Mouse (Mus musculus): ENCODE data around the gene Pon2. TPM values are rescaled to one million over a fixed set of nuclear protein-coding genes. Genes with fewer than 3 reads are reported as not detected.
"Not testable (repeated sequence)": the region's sequence is repeated elsewhere in the genome, so short reads cannot be mapped to it uniquely, and the experiment has no call there.

Pon2 gene
- 10 to 100 TPM; 30.9 to 43.6 TPM for total RNA-seq (2021)
- long read RNA-seq, experiment 1, transcript Pon2-201 (9 exons, 2,409 nt) = major isoform, 75 of 89 reads
- long read RNA-seq, experiment 1, partial matches to known transcripts = 8 of 89 reads
- long read RNA-seq, experiment 1, other reads (novel, unspliced or antisense) = 6 of 89 reads
- long read RNA-seq, experiment 2, transcript Pon2-201 (9 exons, 2,409 nt) = major isoform, 14 of 16 reads
- long read RNA-seq, experiment 2, partial matches to known transcripts = 0 of 16 reads
- long read RNA-seq, experiment 2, other reads (novel, unspliced or antisense) = 2 of 16 reads

- peak; percentile 91 to 93 for DNase-seq
Observed at GRCm38 (mm10) chr6:5298092-5298554, at the start of gene Pon2. Gene Pon2 (minus strand): TSS chr6:5298455.

- DNase-seq = peak in 1 of 2 experiments; percentile 5
Observed at GRCm38 (mm10) chr6:5344255-5344654, 46.0 kb upstream of the Pon2 start.

- not testable (repeated sequence) for DNase-seq
Observed at GRCm38 (mm10) chr6:5339283-5339682, 41.0 kb upstream of the Pon2 start.

- DNase-seq = not testable (repeated sequence)
Observed at GRCm38 (mm10) chr6:5338781-5339180, 40.5 kb upstream of the Pon2 start.

- not testable (repeated sequence) for DNase-seq
Observed at GRCm38 (mm10) chr6:5336016-5336415, 37.8 kb upstream of the Pon2 start.

GRCm38 (mm10) chr6:5334021-5334420 lies 35.8 kb upstream of the Pon2 start:
- no peak for DNase-seq

- no peak for DNase-seq
Observed at GRCm38 (mm10) chr6:5332560-5333150, 34.4 kb upstream of the Pon2 start.

- no peak for DNase-seq
Observed at GRCm38 (mm10) chr6:5325122-5325521, 26.9 kb upstream of the Pon2 start.

GRCm38 (mm10) chr6:5324101-5324500 lies 25.8 kb upstream of the Pon2 start:
- DNase-seq = not testable (repeated sequence)

GRCm38 (mm10) chr6:5316630-5317029 lies 18.4 kb upstream of the Pon2 start:
- no peak for DNase-seq

- no peak for DNase-seq
Observed at GRCm38 (mm10) chr6:5315053-5315759, 17.0 kb upstream of the Pon2 start.

GRCm38 (mm10) chr6:5313951-5314590 lies 15.8 kb upstream of the Pon2 start:
- no peak for DNase-seq

- no peak for DNase-seq
Observed at GRCm38 (mm10) chr6:5310491-5310890, 12.2 kb upstream of the Pon2 start.

GRCm38 (mm10) chr6:5309595-5310197 lies 11.4 kb upstream of the Pon2 start:
- peak; percentile 57 to 63 for DNase-seq

GRCm38 (mm10) chr6:5305926-5306325 lies 7.7 kb upstream of the Pon2 start:
- DNase-seq = no peak

- no peak for DNase-seq
Observed at GRCm38 (mm10) chr6:5304956-5305355, 6.7 kb upstream of the Pon2 start.

- no peak for DNase-seq
Observed at GRCm38 (mm10) chr6:5300629-5301028, 2.4 kb upstream of the Pon2 start.

- DNase-seq = no peak
Observed at GRCm38 (mm10) chr6:5299561-5299960, 1.3 kb upstream of the Pon2 start.

GRCm38 (mm10) chr6:5297321-5298091 lies 749 bp downstream of the Pon2 start:
- peak; percentile 65 to 69 for DNase-seq

GRCm38 (mm10) chr6:5296067-5296466 lies 2.2 kb downstream of the Pon2 start:
- no peak for DNase-seq
